17 mouse cellular contexts compared by ENCODE assay signal in the genomic region with DNA sequence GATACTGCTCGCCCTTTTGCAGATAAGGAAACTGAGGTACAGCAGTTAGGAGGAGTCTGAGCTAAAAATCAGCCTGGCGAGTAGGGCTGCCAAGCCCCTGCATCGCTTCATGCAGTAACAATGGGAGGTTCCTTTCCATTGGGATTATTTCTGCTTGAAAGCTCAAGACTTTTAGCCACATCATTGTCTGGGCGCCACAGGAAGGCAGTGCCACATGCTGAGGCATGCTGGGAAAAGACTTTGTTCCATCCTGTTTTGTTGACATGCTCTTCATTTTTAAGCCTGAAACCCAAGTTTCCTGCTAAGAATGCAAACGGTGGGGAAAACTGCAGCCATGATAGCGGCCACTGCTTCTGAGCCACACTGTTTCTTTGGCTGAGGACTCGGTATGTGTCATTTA.
DNase-seq lines count a peak whose midpoint lies in the region; ATAC-seq lines count a peak whose summit lies in the region.
"Had no signal": no experiment of that assay in that cellular context is flagged by ENCODE, and none has a peak within 500 bp of the region (broad histone marks: within the 10 kb centered on the region; RNA-seq: fewer than 3 reads in every experiment).

No protein-coding gene starts in this region.

- peaks cover 91% of the 10 kb centered on the region for H3K27me3 ChIP-seq in hindbrain, embryonic 10.5 days (ENCODE audit: insufficient read depth, poor library complexity, severe bottlenecking)
- peaks cover 34% of the 10 kb centered on the region for H3K27me3 ChIP-seq in hindbrain, embryonic 12.5 days
- H3K27me3 ChIP-seq in intestine, embryonic 15.5 days (replicated peaks): no peaks in the 10 kb centered on the region

- H3K27ac ChIP-seq in hindbrain, embryonic 10.5 days: peak overlapping the region; percentile 60
- H3K27ac ChIP-seq in hindbrain, embryonic 12.5 days: no peak overlapping the region
- H3K27ac ChIP-seq in intestine, embryonic 15.5 days: no peak overlapping the region
- H3K27ac ChIP-seq: limb, embryonic 15.5 days had no signal

- no peaks in the 10 kb centered on the region for H3K9me3 ChIP-seq in hindbrain, embryonic 10.5 days
- no peaks in the 10 kb centered on the region for H3K9me3 ChIP-seq in hindbrain, embryonic 12.5 days (replicated peaks)
- no peaks in the 10 kb centered on the region for H3K9me3 ChIP-seq in intestine, embryonic 15.5 days
- H3K9me3 ChIP-seq: limb, embryonic 15.5 days had no signal

- peak; percentile 58 for DNase-seq in embryo, embryonic 10 days (ENCODE audit: low spot score)
- DNase-seq in embryo, embryonic 9.5 days (ENCODE audit: extremely low spot score): no peak
- DNase-seq in hindbrain, embryonic 10.5 days (ENCODE audit: low spot score): peak; percentile 35
- peak; percentile 36 for DNase-seq in ZHBTc4 (ENCODE audit: low read depth, low spot score)
- peak; percentile 16 for DNase-seq in neural tube, embryonic 10.5 days (ENCODE audit: extremely low spot score, low spot score)
- no peak for DNase-seq in natural killer cell, adult 2 months (ENCODE audit: low spot score in 2 of 2)
- DNase-seq: adrenal gland, postnatal 25 days; gastrocnemius, postnatal 25 days; heart, postnatal 14 days; kidney, adult 11 months; kidney, postnatal 14 days; lung, postnatal 10 days; thymus, postnatal 4 days had no signal

- no peak overlapping the region for H3K4me2 ChIP-seq in hindbrain, embryonic 12.5 days (replicated peaks)
- no peak overlapping the region for H3K4me2 ChIP-seq in intestine, embryonic 15.5 days (replicated peaks)
- H3K4me2 ChIP-seq: limb, embryonic 15.5 days had no signal

- no peaks in the 10 kb centered on the region for H3K36me3 ChIP-seq in hindbrain, embryonic 10.5 days
- no peaks in the 10 kb centered on the region for H3K36me3 ChIP-seq in hindbrain, embryonic 12.5 days
- no peaks in the 10 kb centered on the region for H3K36me3 ChIP-seq in intestine, embryonic 15.5 days
- H3K36me3 ChIP-seq: limb, embryonic 15.5 days had no signal

- H3K9ac ChIP-seq in hindbrain, embryonic 12.5 days: no peak overlapping the region
- no peak overlapping the region for H3K9ac ChIP-seq in intestine, embryonic 15.5 days
- H3K9ac ChIP-seq: limb, embryonic 15.5 days had no signal

- ATAC-seq in hindbrain, embryonic 12.5 days (ENCODE audit: low FRiP score): no peak
- ATAC-seq in intestine, embryonic 15.5 days: no peak
- ATAC-seq: hindbrain, embryonic 16.5 days had no signal

- no peak overlapping the region for H3K4me3 ChIP-seq in hindbrain, embryonic 10.5 days
- no peak overlapping the region for H3K4me3 ChIP-seq in hindbrain, embryonic 12.5 days
- no peak overlapping the region for H3K4me3 ChIP-seq in intestine, embryonic 15.5 days (replicated peaks)
- H3K4me3 ChIP-seq: limb, embryonic 15.5 days had no signal

- H3K4me1 ChIP-seq in hindbrain, embryonic 10.5 days (replicated peaks): peaks cover 84% of the 10 kb centered on the region
- H3K4me1 ChIP-seq in hindbrain, embryonic 12.5 days: peaks cover 69% of the 10 kb centered on the region
- peaks cover 15% of the 10 kb centered on the region for H3K4me1 ChIP-seq in intestine, embryonic 15.5 days (replicated peaks)

- WGBS in hindbrain, embryonic 10.5 days: 12% methylated on average over 7 of the region's 7 CpGs
- WGBS in hindbrain, embryonic 12.5 days: 9% methylated on average over 7 of the region's 7 CpGs
- WGBS in intestine, embryonic 15.5 days: 68% methylated on average over 7 of the region's 7 CpGs

Comparison
In these comparisons a context has a peak if more than half of its experiments do, and no peak if none do; other contexts are left out.
1. DNase-seq: peak in embryo, embryonic 10 days (single experiment), hindbrain, embryonic 10.5 days (single experiment), ZHBTc4 (single experiment) and neural tube, embryonic 10.5 days (single experiment); none in embryo, embryonic 9.5 days (single experiment) and natural killer cell, adult 2 months (0 of 2).